Mouse (Mus musculus): ENCODE data around the gene Prkaa2. TPM values are rescaled to one million over a fixed set of nuclear protein-coding genes. Genes with fewer than 3 reads are reported as not detected.
A peak's percentile ranks its signal among the peaks of the same experiment; 100 is the strongest.

The Prkaa2 gene
- polyA plus RNA-seq, 1 experiment from 2014 or later = 14.0 TPM

- Histone ChIP-seq H3K4me2 (ENCODE audit: low read length) (peak overlapping the region; percentile 72), H3K36me3 (ENCODE audit: insufficient read depth, low read length) (no peaks in the 10 kb centered on the region)
Measured at GRCm38 (mm10) chr4:105156955-105157275, 47.2 kb upstream of the Prkaa2 start.

GRCm38 (mm10) chr4:105156281-105156680 is 46.6 kb upstream of the Prkaa2 start:
- Histone ChIP-seq H3K9ac (ENCODE audit: low read depth, low read length) (no peak overlapping the region), H3K27ac (no peak overlapping the region), H3K4me1 (replicated peaks; ENCODE audit: insufficient read depth, low read length) (peaks cover 9% of the 10 kb centered on the region), H3K27me3 (ENCODE audit: insufficient read depth, low read length) (no peaks in the 10 kb centered on the region), H3K4me2 (ENCODE audit: low read length) (no peak overlapping the region), H3K36me3 (ENCODE audit: insufficient read depth, low read length) (no peaks in the 10 kb centered on the region), H3K4me3 (replicated peaks; ENCODE audit: low read depth, low read length) (no peak overlapping the region), H3K9me3 (replicated peaks; ENCODE audit: low read length) (no peaks in the 10 kb centered on the region)
- DNase-seq (ENCODE audit: low spot score) (no peak), ATAC-seq (replicated peaks; ENCODE audit: low FRiP score, low read depth) (no peak)
- 78% methylated on average over 7 of the region's 7 CpGs for WGBS
- no peak for TF ChIP-seq CTCF (IDR thresholded peaks at IDR 0.05; ENCODE audit: low read depth)

More at GRCm38 (mm10) chr4:105156955-105157275, 47.2 kb upstream of the Prkaa2 start:
- under 1% methylated on average over 4 of the region's 4 CpGs for WGBS
- H3K27me3 ChIP-seq (ENCODE audit: insufficient read depth, low read length) = no peaks in the 10 kb centered on the region
- H3K4me1 ChIP-seq (replicated peaks; ENCODE audit: insufficient read depth, low read length) = peaks cover 9% of the 10 kb centered on the region
- TF ChIP-seq CTCF (IDR thresholded peaks at IDR 0.05; ENCODE audit: low read depth) = peak; percentile 70
- H3K27ac ChIP-seq = peak overlapping the region; percentile 96
- DNase-seq (ENCODE audit: low spot score) (no peak), ATAC-seq (replicated peaks; ENCODE audit: low FRiP score, low read depth) (no peak; the same call in 1 of the 2 replicates)
- no peaks in the 10 kb centered on the region for H3K9me3 ChIP-seq (replicated peaks; ENCODE audit: low read length)
- peak overlapping the region; percentile 85; the same call in 1 of the 2 replicates for H3K9ac ChIP-seq (ENCODE audit: low read depth, low read length)
- peak overlapping the region; percentile 96 for H3K4me3 ChIP-seq (replicated peaks; ENCODE audit: low read depth, low read length)

DNA sequence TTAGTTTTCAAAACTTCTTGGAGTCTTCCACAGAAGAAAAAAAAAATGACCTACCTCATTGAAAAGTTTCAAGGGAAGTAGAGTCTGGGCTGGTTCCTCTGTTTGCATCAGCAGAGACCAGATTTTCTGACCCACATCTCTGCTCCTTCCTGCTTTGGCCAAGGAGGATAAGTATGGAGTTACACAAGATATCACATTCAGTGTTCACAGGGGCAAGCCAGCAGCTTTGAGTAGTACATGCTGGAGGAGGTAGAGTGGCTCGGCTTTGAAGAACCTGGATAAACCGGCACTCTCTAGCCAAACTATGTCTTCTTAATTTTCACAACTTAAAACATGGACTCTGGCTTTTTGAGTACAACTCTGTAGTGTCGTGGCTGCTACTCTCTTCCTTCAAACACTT is 43.5 kb upstream of the Prkaa2 start:
- WGBS = 57% methylated on average over 3 of the region's 3 CpGs
- no peaks in the 10 kb centered on the region for H3K27me3 ChIP-seq (ENCODE audit: insufficient read depth, low read length)
- no peaks in the 10 kb centered on the region; the same call in 1 of the 2 replicates for H3K4me1 ChIP-seq (replicated peaks; ENCODE audit: insufficient read depth, low read length)
- peak; percentile 59 for DNase-seq (ENCODE audit: low spot score)
- H3K4me3 ChIP-seq (replicated peaks; ENCODE audit: low read depth, low read length) = no peak overlapping the region
- H3K27ac ChIP-seq = no peak overlapping the region
- H3K4me2 ChIP-seq (ENCODE audit: low read length) = no peak overlapping the region
- TF ChIP-seq CTCF (IDR thresholded peaks at IDR 0.05; ENCODE audit: low read depth) = no peak
- H3K9me3 ChIP-seq (replicated peaks; ENCODE audit: low read length) = no peaks in the 10 kb centered on the region
- no peak for ATAC-seq (replicated peaks; ENCODE audit: low FRiP score, low read depth)
- no peaks in the 10 kb centered on the region for H3K36me3 ChIP-seq (ENCODE audit: insufficient read depth, low read length)
- no peak overlapping the region for H3K9ac ChIP-seq (ENCODE audit: low read depth, low read length)

- Histone ChIP-seq H3K27me3 (ENCODE audit: insufficient read depth, low read length) (no peaks in the 10 kb centered on the region), H3K4me1 (replicated peaks; ENCODE audit: insufficient read depth, low read length) (no peaks in the 10 kb centered on the region; the same call in 1 of the 2 replicates), H3K9me3 (replicated peaks; ENCODE audit: low read length) (no peaks in the 10 kb centered on the region), H3K36me3 (ENCODE audit: insufficient read depth, low read length) (no peaks in the 10 kb centered on the region), H3K9ac (ENCODE audit: low read depth, low read length) (no peak overlapping the region), H3K27ac (no peak overlapping the region), H3K4me3 (replicated peaks; ENCODE audit: low read depth, low read length) (no peak overlapping the region), H3K4me2 (ENCODE audit: low read length) (no peak overlapping the region)
- TF ChIP-seq CTCF (IDR thresholded peaks at IDR 0.05; ENCODE audit: low read depth) = peak; percentile 97
- ATAC-seq (replicated peaks; ENCODE audit: low FRiP score, low read depth) (no peak), DNase-seq (ENCODE audit: low spot score) (peak; percentile 93)
- 37% methylated on average over 14 of the region's 14 CpGs for WGBS
Measured at GRCm38 (mm10) chr4:105151911-105152690, 42.4 kb upstream of the Prkaa2 start.

DNA sequence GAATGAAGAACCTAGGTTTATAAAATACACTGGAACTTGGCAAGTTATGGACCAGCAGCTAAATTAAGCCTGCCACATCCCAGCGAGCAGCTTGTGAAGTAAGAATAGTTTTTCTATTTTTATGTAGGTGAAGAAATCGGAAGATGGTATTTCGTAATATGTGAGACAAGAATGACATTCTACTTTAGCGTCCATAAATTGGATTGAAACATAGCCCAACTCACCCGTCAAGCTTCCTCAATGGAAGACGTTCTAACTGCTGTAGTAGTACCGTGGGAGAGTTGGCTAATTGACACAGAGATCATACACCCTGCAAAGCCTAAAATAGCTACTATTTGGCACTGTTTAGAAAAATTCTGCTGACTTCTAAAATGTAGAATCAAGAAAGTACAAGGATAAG is 39.8 kb upstream of the Prkaa2 start:
- Histone ChIP-seq H3K9me3 (replicated peaks; ENCODE audit: low read length) (no peaks in the 10 kb centered on the region), H3K4me3 (replicated peaks; ENCODE audit: low read depth, low read length) (no peak overlapping the region), H3K4me2 (ENCODE audit: low read length) (no peak overlapping the region), H3K27me3 (ENCODE audit: insufficient read depth, low read length) (no peaks in the 10 kb centered on the region), H3K4me1 (replicated peaks; ENCODE audit: insufficient read depth, low read length) (no peaks in the 10 kb centered on the region; the same call in 1 of the 2 replicates), H3K27ac (no peak overlapping the region), H3K36me3 (ENCODE audit: insufficient read depth, low read length) (no peaks in the 10 kb centered on the region), H3K9ac (ENCODE audit: low read depth, low read length) (no peak overlapping the region)
- DNase-seq (ENCODE audit: low spot score) (no peak), ATAC-seq (replicated peaks; ENCODE audit: low FRiP score, low read depth) (no peak)
- WGBS = 77% methylated on average over 7 of the region's 7 CpGs
- TF ChIP-seq CTCF (IDR thresholded peaks at IDR 0.05; ENCODE audit: low read depth) = no peak

GRCm38 (mm10) chr4:105133350-105134050 is 23.8 kb upstream of the Prkaa2 start:
- 69% methylated on average over 4 of the region's 4 CpGs for WGBS
- no peak for TF ChIP-seq CTCF (IDR thresholded peaks at IDR 0.05; ENCODE audit: low read depth)
- H3K4me3 ChIP-seq (replicated peaks; ENCODE audit: low read depth, low read length) = no peak overlapping the region

More at GRCm38 (mm10) chr4:105133350-105134050, 23.8 kb upstream of the Prkaa2 start:
- DNase-seq (ENCODE audit: low spot score) (no peak), ATAC-seq (replicated peaks; ENCODE audit: low FRiP score, low read depth) (no peak)
- no peaks in the 10 kb centered on the region for H3K4me1 ChIP-seq (replicated peaks; ENCODE audit: insufficient read depth, low read length)
- H3K4me2 ChIP-seq (ENCODE audit: low read length) = no peak overlapping the region
- H3K9me3 ChIP-seq (replicated peaks; ENCODE audit: low read length) = no peaks in the 10 kb centered on the region
- H3K27me3 ChIP-seq (ENCODE audit: insufficient read depth, low read length) = no peaks in the 10 kb centered on the region
- H3K36me3 ChIP-seq (ENCODE audit: insufficient read depth, low read length) = no peaks in the 10 kb centered on the region
- no peak overlapping the region for H3K27ac ChIP-seq
- no peak overlapping the region for H3K9ac ChIP-seq (ENCODE audit: low read depth, low read length)

All from kidney, postnatal 0 days (tissue).